Comparison of ENCODE assay signal across 15 mouse cellular contexts in the genomic region with DNA sequence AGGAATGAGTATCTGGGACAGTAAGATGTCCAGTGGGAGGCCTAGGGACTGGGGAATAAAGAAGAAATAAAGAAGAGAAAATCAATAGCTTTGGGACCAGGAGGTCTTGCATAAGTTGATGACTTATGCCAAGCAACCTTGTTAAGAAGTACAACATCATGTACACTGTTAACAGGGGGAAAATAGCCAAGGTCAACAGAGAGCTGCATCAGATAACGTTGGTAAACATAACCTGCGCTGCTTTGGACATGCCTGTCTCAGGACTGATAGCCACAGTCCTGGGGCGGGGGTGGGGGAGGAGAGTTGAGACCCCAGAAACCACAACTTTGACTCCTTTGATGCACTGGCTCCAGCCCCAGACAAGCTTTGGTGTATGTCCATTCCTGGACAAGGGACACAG.
DNase-seq lines count a peak whose midpoint lies in the region; TF ChIP-seq lines count a peak whose summit lies in the region.
"Had no signal": no experiment of that assay in that cellular context is flagged by ENCODE, and none has a peak within 500 bp of the region (broad histone marks: within the 10 kb centered on the region; RNA-seq: fewer than 3 reads in every experiment).

No protein-coding gene starts in this region.

- no peaks in the 10 kb centered on the region; the same call in 1 of the 2 replicates for H3K4me1 ChIP-seq in liver, adult 2 months (ENCODE audit: control insufficient read depth, insufficient read depth, low read length)

- H3K4me3 ChIP-seq in liver, adult 2 months (ENCODE audit: insufficient read depth, low read depth, low read length) = no peak overlapping the region

- WGBS in liver, adult 2 months = 29% methylated on average over 3 of the region's 3 CpGs

- DNase-seq in liver, adult 2 months (ENCODE audit: extremely low read depth, low read depth, low spot score) = peak; percentile 84
- no peak for DNase-seq in liver
- DNase-seq: adrenal gland, adult 2 months; adrenal gland, adult 8-10 months; adrenal gland, postnatal 10 days; adrenal gland, postnatal 14 days; adrenal gland, postnatal 25 days; adrenal gland, postnatal 36 days; B cell, adult 2 months; cerebellum, adult 11 months; cerebellum, adult 11-12 months; cerebellum, adult 18-20 months; cerebellum, adult 2 months had no signal

- H3K27ac ChIP-seq in liver, adult 2 months (replicated peaks; ENCODE audit: insufficient read depth, low read depth, low read length) = no peak overlapping the region

- no peaks in the 10 kb centered on the region for H3K27me3 ChIP-seq in liver, adult 2 months (ENCODE audit: control insufficient read depth, insufficient read depth, low read length)
- H3K27me3 ChIP-seq: CH12.LX had no signal

- no peaks in the 10 kb centered on the region for H3K36me3 ChIP-seq in liver, adult 2 months (ENCODE audit: control insufficient read depth, insufficient read depth, low read length)
- H3K36me3 ChIP-seq: G1E had no signal

- no peak overlapping the region for H3K9ac ChIP-seq in liver, adult 2 months (ENCODE audit: low read depth, low read length)

- no peak for TF ChIP-seq POLR2A in liver, adult 2 months (IDR thresholded peaks at IDR 0.05; ENCODE audit: extremely low read depth, insufficient read depth, low read length)

- TF ChIP-seq CTCF in liver, adult 2 months (IDR thresholded peaks at IDR 0.05; ENCODE audit: low read depth, low read length) = no peak

- no peaks in the 10 kb centered on the region for H3K79me2 ChIP-seq in liver, adult 2 months (ENCODE audit: control insufficient read depth, insufficient read depth, low read length)
